Mouse (Mus musculus) hindbrain, postnatal 0 days (tissue): Measurements from ENCODE around the gene Spin2c. TPM values are rescaled to one million over a fixed set of nuclear protein-coding genes. Genes with fewer than 3 reads are reported as not detected.

Experiments
- ATAC-seq: fragments of 200-750 bp; cut with Nextera tagmentation; 2 replicates; pipeline ENCODE4 v1.8.0; 2017; ENCODE audit warnings: mild to moderate bottlenecking, moderate TSS enrichment, moderate library complexity
- DNase-seq: peaks from one replicate; pipeline ENCODE4 v3.0.0-alpha.2; 2015; ENCODE audit warnings: low spot score
- H3K27ac ChIP-seq: fragments of 300-500 bp; sonication (generic); 2 replicates; pipeline ENCODE4 v1.5.1; 2014; ENCODE audit warnings: mild to moderate bottlenecking
- H3K27me3 ChIP-seq: fragments of 300-500 bp; sonication (generic); 2 replicates; pipeline ENCODE4 v1.6.1; 2014; ENCODE audit warnings: low read length, mixed read lengths; ENCODE audit not compliant: insufficient read depth
- H3K36me3 ChIP-seq: fragments of 300-500 bp; sonication (generic); 2 replicates; pipeline ENCODE4 v1.6.1; 2014; ENCODE audit warnings: low read length, mixed read lengths; ENCODE audit not compliant: insufficient read depth
- H3K4me1 ChIP-seq: fragments of 300-500 bp; sonication (generic); 2 replicates; pipeline ENCODE4 v1.6.1; 2014; ENCODE audit warnings: antibody characterized with exemption, low read length, mixed read lengths; ENCODE audit not compliant: insufficient read depth
- H3K4me2 ChIP-seq: fragments of 300-500 bp; sonication (generic); 2 replicates; pipeline ENCODE4 v1.6.1; 2014; ENCODE audit warnings: low read depth, mild to moderate bottlenecking, low read length, moderate library complexity, mixed read lengths
- H3K4me3 ChIP-seq: fragments of 300-500 bp; sonication (generic); 2 replicates; pipeline ENCODE4 v1.5.1; 2014; ENCODE audit warnings: low read length
- H3K9ac ChIP-seq: fragments of 300-500 bp; sonication (generic); replicated peaks from 2 replicates; pipeline ENCODE4 v1.6.1; 2014; ENCODE audit warnings: mild to moderate bottlenecking, low read length, moderate library complexity, mixed read lengths
- H3K9me3 ChIP-seq: fragments of 300-500 bp; sonication (generic); 2 replicates; pipeline ENCODE4 v1.6.1; 2016; ENCODE audit warnings: low read length, mixed read lengths
- CTCF ChIP-seq: IDR thresholded peaks from 2 replicates; pipeline ENCODE4 v1.5.1; 2016; ENCODE audit warnings: antibody characterized with exemption, control low read depth, low read depth
- WGBS: fragments of 180-500 bp; shearing (Covaris S2); extraction: QIAGEN DNeasy Blood & Tissue Kit; methylation state at CpG from one replicate; pipeline ENCODE4 v1.1.7; 2014; 5-methylcytosine and 5-hydroxymethylcytosine counted together
- polyA plus RNA-seq: library from polyadenylated mRNA; unstranded; fragments of >200 nt; fragmentation: Nextera tagmentation; extraction: Ambion mirVana; gene quantifications from 2 replicates; pipeline ENCODE4 v1.2.1, GENCODE M21; 2015
- total RNA-seq: library from RNA; depleted of rRNA; stranded (reverse); fragments of >200 nt; gene quantifications from 2 replicates; pipeline ENCODE4 v1.2.3, GENCODE M21; 2014; rRNA removed

The Spin2c gene
- total RNA-seq (11.3 and 15.2 TPM in 2 replicates), polyA plus RNA-seq (25.6 and 27.1 TPM in 2 replicates)

GRCm38 (mm10) chrX:153831951-153832561 lies at the start of gene Spin2c:
Gene Spin2c (plus strand): TSS chrX:153832225.
- TF ChIP-seq CTCF, result peak; percentile 20; the same call in 1 of the 2 replicates
- Histone ChIP-seq H3K9me3 (no peaks in the 10 kb centered on the region), H3K4me2 (peak within 1 kb of the TSS; percentile 57), H3K4me3 (peak within 1 kb of the TSS; percentile 43), H3K4me1 (no peaks in the 10 kb centered on the region), H3K9ac (peak within 1 kb of the TSS; percentile 45), H3K27me3 (no peaks in the 10 kb centered on the region), H3K27ac (peak within 1 kb of the TSS; percentile 61; the same call in 1 of the 2 replicates), H3K36me3 (no peaks in the 10 kb centered on the region)
- ATAC-seq (peak; percentile 97), DNase-seq (peak; percentile 63)
- 23% methylated on average over 23 of the region's 23 CpGs for WGBS

DNA sequence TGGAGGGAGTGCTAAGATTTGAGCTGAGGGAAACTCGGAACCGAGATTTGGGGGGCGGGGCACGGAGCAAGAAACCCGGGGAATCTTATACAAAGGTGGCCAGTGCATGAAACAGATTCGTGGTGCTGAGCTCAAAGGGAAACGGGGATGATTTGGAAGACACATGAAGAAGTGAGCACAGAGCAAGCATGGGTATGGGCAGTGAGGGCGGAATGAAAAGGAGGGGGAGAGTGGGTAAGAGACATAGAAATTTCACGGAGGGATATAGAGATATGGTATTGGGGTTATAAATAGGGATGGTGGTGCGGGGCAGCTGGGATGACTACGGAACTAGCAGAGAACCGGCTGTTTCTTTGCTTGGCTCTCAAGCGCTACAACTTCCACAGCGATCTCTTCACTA lies 581 bp downstream of the Spin2c start:
- Histone ChIP-seq H3K9ac (peak overlapping the region; percentile 45), H3K27me3 (no peaks in the 10 kb centered on the region), H3K36me3 (no peaks in the 10 kb centered on the region), H3K4me3 (peak overlapping the region; percentile 43), H3K27ac (peak overlapping the region; percentile 61; the same call in 1 of the 2 replicates), H3K9me3 (no peaks in the 10 kb centered on the region), H3K4me1 (no peaks in the 10 kb centered on the region), H3K4me2 (peak overlapping the region; percentile 57)
- 30% methylated on average over 14 of the region's 14 CpGs for WGBS
- DNase-seq, result peak; percentile 1
- peak; percentile 48; the same call in 1 of the 2 replicates for ATAC-seq
- no peak for TF ChIP-seq CTCF

Other genes starting within 250 kb of the Spin2c start
- gene Kctd12b, start 135.8 kb upstream of the Spin2c start, total RNA-seq, result 5.0 and 6.3 TPM in 2 replicates
- gene Kctd12b, start 135.8 kb upstream of the Spin2c start, polyA plus RNA-seq, result 3.8 and 3.9 TPM in 2 replicates
- 55.9 and 57.0 TPM in 2 replicates for gene Nbdy, start 108.6 kb upstream of the Spin2c start, total RNA-seq
- 192 and 198 TPM in 2 replicates for gene Nbdy, start 108.6 kb upstream of the Spin2c start, polyA plus RNA-seq
- not detected in 2 replicates for gene Samt1, start 180.4 kb downstream of the Spin2c start, total RNA-seq
- not detected in 2 replicates for gene Samt1, start 180.4 kb downstream of the Spin2c start, polyA plus RNA-seq
- gene 4921511M17Rik, start 201.6 kb downstream of the Spin2c start, total RNA-seq, result not detected in 2 replicates
- not detected in 2 replicates for gene 4921511M17Rik, start 201.6 kb downstream of the Spin2c start, polyA plus RNA-seq
- gene Gm10057, start 222.8 kb downstream of the Spin2c start, total RNA-seq, result not detected in 2 replicates
- gene Gm10057, start 222.8 kb downstream of the Spin2c start, polyA plus RNA-seq, result not detected in 2 replicates